Mouse (Mus musculus) gastrocnemius, adult 2 months (tissue): ENCODE measurements around the gene Iqcf3. TPM values are rescaled to one million over a fixed set of nuclear protein-coding genes. Genes with fewer than 3 reads are reported as not detected.

Experiments used
- DNase-seq: peaks from one replicate; pipeline ENCODE4 v3.0.0; 2022
- H3K27ac ChIP-seq: fragments of 200-600 bp; 2 replicates; pipeline ENCODE4 v1.8.1; 2022; ENCODE audit warnings: mild to moderate bottlenecking
- H3K4me3 ChIP-seq: fragments of 200-600 bp; 2 replicates; pipeline ENCODE4 v1.8.1; 2022; ENCODE audit warnings: mild to moderate bottlenecking, moderate library complexity
- CTCF ChIP-seq: fragments of 200-600 bp; IDR thresholded peaks from 2 replicates; pipeline ENCODE4 v1.8.1; 2022; ENCODE audit warnings: antibody characterized with exemption, mild to moderate bottlenecking, moderate library complexity
- intact Hi-C: fragments of 180-260 bp; cut with DNase I; formaldehyde crosslinking; loops from one replicate; pipeline ENCODE4 v1.15.1; 2025
- total RNA-seq, 2 experiments: library from RNA; stranded (reverse); gene quantifications; 2 replicates each; pipeline ENCODE4 v1.2.3; 2021

Gene Iqcf3
- total RNA-seq, 2 experiments from 2014 or later = not detected

DNA sequence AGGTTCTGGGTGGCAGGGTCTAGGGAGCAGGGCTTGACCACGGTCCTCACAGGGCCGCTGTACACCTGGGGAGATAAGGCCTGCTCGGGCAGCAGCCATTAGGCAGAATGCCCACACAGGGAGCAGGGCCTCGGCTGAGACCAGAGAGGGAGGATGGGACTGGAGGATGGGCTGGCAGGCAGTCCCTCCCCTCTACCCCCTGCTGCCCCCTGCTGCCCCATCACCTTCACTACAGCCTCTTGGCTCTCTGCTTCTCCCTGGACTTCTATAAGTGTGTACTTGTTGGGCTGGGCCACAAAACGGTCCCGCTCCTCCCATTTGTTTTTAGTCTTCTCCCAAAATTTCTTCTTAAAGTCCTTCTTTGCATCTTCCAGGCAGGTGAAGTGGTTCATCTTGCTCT lies 87.0 kb downstream of the Iqcf3 start:
- peak overlapping the region; percentile 96 for H3K27ac ChIP-seq
- intact Hi-C loops = no loop called here
- TF ChIP-seq CTCF = peak; percentile 79

DNA sequence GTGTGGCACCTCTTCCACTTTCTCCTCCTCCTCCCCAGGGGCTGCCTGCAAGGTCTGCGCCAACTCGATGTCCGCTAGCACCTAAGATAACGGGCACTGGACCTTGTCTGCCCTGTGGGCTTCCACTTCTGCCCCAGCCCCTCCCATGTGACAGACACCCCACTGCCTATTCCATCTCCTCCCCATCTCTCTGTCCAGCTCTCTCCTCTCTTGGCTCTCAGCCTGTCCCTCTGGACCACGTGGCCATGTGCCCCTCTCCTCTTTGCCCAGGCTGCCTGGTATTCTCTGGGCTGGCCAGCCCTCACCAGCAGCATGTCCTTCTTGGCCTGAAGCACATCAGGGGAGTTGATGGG lies 87.7 kb downstream of the Iqcf3 start:
- H3K27ac ChIP-seq = peak overlapping the region; percentile 96
- peak overlapping the region; percentile 76 for H3K4me3 ChIP-seq
- TF ChIP-seq CTCF = no peak
- intact Hi-C loops = no loop called here
- DNase-seq = no peak

More for the DNA sequence above, 87.0 kb downstream of the Iqcf3 start:
- peak overlapping the region; percentile 76 for H3K4me3 ChIP-seq
- DNase-seq = peak; percentile 83

DNA sequence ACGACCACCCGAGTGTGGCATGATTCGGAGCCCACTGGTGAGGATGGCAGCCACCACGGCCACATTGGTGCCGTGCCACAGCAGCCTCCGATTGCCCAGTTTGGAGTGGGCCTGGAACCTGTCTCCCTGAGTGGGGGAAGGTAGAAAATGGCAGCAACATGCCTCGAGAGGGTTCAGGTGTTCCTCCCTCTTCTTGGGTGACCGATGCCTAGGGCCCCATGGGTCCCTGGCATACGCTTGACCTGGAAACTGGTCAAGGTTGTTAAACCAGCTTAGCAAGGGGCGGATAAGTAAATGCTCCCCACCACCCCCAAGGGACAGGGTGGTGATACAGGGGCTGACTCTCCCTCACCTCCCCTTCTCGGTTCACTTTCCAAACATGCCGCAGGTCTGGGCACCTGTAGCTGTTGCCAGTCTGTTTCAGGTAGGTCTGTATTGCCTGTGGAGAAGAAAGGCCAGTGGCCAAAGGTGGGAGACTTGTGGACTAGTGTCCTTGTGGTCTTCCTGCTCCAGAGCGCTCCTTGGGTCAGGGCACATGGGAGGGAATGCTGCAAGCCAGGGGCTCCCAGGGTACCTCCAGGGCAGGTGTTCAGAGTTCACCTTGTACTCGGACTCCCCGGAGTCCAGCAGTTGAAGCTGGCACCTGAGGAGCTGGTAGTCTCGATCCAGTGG lies 88.2 kb downstream of the Iqcf3 start:
- intact Hi-C loops = no loop called here
- Histone ChIP-seq H3K4me3 (peak overlapping the region; percentile 76; the same call in 1 of the 2 replicates), H3K27ac (peak overlapping the region; percentile 96)
- no peak for TF ChIP-seq CTCF
- peak; percentile 43 for DNase-seq

DNA sequence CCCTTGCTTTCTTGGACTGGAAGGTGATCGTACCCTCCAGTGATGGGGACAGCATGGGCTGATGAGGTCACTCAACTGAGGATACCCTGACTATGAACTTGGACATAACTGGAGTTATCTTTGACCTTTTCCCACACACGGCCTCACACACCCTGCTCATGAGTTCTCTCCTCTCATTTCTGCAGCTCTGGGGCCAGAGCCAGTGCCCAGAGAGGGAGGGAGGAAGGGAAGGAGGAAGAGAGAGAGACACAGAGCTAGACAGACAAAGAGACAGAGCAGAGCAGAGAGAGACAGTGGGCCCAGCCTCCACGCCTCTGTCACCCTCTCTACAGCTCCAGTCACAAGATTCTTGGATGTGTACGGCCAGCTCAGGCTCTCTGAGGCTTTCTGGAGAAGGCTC lies 89.1 kb downstream of the Iqcf3 start:
- no peak for TF ChIP-seq CTCF
- intact Hi-C loops = no loop called here
- Histone ChIP-seq H3K4me3 (peak overlapping the region; percentile 51), H3K27ac (peak overlapping the region; percentile 96)
- DNase-seq = peak; percentile 60

DNA sequence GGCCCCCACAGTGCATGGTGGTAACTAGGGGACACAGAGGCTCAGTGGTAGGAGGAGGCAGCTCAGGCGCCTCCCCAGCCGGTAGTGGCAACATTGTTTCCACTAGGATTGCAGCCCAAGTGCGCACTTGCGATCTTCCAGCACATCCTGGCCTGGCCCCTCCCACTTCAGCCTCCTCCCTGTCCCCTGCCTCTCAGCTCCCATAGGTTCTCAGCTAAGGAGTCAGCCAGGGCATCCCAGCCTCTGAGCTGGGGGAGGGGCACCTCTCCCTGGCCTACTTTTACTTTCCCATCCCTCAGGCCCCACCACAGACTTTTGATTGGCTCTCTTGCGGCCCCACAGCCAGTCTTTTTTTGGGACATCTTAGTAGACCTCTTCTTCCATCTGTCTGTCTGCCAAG lies 89.5 kb downstream of the Iqcf3 start:
- peak; percentile 6; the same call in 1 of the 2 replicates for TF ChIP-seq CTCF
- intact Hi-C loops = no loop called here
- peak; percentile 83 for DNase-seq
- H3K4me3 ChIP-seq = peak overlapping the region; percentile 51
- peak overlapping the region; percentile 96 for H3K27ac ChIP-seq

DNA sequence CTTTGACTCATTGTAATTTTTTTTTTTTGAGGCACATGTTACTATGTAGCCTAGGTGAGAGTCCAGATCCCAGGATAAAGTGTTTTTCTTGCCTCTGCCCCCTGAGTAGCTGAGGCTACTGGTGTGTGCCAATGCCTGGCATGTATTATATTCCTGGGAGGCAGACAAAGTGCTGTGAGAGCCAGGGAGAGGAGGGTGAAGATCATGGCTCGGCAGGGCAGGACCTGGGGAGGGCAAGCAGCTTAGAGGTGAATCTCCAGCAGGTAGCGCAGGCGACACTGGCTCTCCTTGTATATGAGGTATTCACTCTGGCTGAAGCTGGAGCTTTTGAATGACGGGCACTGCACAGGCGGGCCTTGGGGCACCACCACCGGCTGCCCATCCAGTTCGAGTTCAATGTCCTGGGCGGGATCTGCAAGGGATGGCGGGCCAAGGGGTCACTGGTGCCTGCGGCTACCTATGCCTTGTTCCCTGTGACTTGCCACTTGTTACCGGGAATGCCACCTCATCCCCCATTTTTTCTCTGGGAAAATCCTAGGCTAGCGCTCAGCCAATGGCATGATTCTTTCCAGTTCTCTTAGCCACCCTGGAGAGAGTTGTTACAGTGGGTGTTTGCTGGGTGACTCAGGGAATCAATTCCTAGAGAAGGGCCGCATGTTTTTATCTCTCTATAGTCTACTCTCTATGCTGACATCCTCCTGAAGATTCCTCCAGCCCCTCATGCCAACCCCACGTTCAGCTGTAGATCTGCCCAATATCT lies 90.3 kb downstream of the Iqcf3 start:
- no peak for TF ChIP-seq CTCF
- intact Hi-C loops = no loop called here
- Histone ChIP-seq H3K4me3 (peak overlapping the region; percentile 51), H3K27ac (peak overlapping the region; percentile 96)
- peak; percentile 27 for DNase-seq

DNA sequence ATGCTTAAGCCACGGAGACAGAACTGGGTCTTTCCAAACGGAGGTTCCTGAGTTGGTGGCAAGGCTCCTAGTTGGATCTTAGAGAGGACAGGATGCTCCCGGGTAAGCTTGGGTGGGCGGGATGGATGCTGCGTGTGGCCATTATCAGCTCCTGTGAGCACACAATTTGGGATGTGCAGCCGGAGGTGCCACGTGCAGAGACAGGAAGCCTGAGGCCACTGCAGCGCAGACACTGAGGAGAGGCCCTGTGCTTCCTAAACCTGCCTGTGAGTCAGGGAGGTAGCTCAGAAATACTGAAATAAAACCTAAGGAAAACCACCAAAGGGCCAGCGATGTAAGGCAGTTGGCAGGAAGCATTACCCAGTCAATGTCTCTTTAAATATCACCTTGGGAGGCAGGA lies 91.7 kb downstream of the Iqcf3 start:
- intact Hi-C loops = no loop called here
- H3K4me3 ChIP-seq = no peak overlapping the region
- TF ChIP-seq CTCF = no peak
- DNase-seq = peak; percentile 20
- peak overlapping the region; percentile 4; the same call in 1 of the 2 replicates for H3K27ac ChIP-seq

DNA sequence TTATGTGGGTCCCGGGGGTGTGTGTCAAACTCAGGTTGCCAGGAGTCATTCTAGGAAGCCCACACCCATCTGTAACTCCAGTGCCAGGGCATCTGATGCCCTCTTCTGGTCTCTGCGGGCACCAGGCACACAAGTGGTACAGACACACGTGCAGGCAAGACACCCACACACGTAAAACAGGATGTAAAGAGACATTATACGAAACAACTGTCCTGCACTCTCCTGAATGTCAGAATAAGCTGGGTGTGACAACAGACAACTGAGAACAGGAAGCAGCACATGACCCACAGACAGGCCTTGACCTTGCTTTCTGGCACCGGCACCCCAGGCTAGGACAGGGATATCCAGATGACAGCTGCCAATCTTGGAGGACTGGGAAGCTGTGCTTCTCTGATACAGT lies 92.1 kb downstream of the Iqcf3 start:
- peak; percentile 19; the same call in 1 of the 2 replicates for TF ChIP-seq CTCF
- peak; percentile 42 for DNase-seq
- intact Hi-C loops = no loop called here
- Histone ChIP-seq H3K4me3 (no peak overlapping the region), H3K27ac (peak overlapping the region; percentile 24; the same call in 1 of the 2 replicates)

DNA sequence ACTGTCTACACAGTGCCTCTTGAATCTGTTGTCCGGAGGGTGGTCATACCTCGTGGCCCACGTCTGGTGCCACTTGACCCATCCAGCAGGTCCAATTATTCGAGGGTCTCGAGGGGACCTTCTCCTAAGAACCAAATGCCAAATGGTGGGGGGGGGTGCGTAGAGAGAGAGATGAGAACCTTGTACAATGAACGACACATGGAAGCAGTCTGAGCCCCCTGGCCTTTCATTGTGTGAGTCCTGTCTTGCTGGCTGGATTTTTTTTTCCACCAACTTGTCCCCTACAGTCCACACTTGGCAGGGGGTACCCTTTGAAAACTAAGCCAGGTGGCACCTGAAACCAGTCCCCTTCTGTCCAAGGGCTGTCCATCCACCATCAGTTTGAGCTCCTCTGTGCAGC lies 93.7 kb downstream of the Iqcf3 start:
- no peak for DNase-seq
- intact Hi-C loops = no loop called here
- Histone ChIP-seq H3K4me3 (no peak overlapping the region), H3K27ac (no peak overlapping the region)
- no peak for TF ChIP-seq CTCF

DNA sequence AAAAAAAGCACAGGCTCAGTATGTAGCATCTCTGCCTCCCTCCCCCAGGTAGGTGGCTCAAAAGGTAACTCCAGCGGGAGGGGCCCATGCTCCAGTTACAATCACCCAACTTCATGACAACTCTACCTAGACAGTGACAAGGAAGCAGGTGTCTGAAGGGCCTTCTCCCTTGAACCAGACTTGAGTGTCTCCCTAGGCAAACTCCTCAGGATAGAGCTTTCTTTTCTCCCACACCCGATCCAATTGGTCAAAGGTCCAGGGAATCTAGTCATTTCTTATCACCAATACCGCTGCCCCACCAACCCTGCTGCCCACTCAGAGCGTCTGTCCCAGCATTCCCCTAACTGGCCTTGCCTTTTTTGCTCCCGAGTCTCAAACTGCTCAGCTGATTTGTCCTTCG lies 94.7 kb downstream of the Iqcf3 start:
- no peak for TF ChIP-seq CTCF
- intact Hi-C loops = no loop called here
- no peak for DNase-seq
- Histone ChIP-seq H3K27ac (no peak overlapping the region), H3K4me3 (no peak overlapping the region)

DNA sequence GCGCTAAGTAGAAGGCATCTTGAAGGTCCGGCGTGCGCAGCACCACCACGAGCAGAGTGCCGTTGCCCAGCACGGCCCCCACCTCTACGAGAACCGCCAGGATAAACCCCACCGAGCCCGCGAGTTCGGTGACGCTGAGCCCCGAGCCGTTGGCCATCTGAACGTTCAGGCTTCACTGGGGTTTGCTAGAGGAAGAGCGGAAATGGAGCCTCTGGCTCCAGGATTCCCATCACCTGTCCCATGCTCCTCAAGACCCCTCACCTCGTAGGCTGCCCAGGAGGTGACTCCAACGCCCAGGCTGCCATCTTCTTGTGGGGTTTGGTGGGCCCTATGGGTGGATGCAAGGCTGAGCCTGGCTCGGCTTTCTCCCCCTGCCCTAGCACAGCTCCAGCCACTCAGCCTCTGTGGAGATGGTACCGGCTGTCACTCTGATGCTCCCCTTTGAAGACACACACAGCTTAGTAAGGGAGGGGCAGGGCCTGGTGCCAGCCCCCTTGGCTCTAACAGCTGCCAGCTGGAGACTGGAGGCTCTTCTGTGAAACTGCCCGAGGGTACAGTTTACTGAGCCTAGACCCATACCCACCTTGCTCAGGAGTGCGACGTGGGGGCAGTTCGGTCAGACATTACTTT lies 95.7 kb downstream of the Iqcf3 start, which contains the start of gene Gpr62:
TSS of gene Gpr62 (minus strand) at position 368 of the 630 bp plus-strand sequence.
- intact Hi-C loops = no loop called here
- DNase-seq = peak; percentile 82
- no peak for TF ChIP-seq CTCF
- H3K4me3 ChIP-seq = peak within 1 kb of the TSS; percentile 84
- H3K27ac ChIP-seq = peak within 1 kb of the TSS; percentile 70

DNA sequence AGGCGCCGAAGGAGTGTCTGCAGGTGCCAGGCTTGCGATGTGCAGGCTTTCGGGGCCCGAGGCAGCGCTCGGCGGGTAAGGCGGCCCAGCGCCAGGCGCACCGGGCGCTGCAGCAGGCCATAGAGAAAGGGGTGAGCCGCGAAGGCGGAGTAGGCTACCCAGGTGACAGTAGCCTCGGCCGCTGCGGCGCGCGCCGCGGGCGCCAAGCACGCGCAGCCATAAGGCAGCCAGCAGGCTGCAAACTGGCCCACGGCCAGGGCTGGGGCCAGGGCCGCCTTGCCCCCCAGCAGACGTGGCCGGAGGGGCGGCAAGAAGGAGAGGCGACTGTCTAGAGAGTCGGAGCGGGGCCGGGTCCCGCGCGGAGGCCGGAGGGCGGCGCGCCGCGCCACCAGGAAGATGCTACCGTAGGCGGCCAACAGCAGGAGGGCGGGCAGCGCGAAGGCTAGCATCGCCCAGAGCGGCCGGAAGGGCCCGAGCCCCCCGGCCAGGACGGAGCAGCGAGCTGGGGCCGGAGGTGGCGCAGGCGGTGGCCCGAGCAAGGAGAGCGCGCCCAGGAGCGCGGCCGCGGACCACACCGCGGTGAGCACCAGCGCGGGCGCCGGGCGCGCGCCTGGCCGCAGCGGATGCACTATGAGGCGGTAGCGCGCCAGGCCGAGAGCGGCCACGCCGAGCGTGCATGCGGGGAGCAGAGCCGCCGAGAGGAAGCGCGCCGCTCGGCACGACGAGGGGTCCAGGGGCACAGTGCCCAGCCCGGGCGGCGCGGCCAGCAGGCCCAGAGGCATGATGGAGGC lies 96.5 kb downstream of the Iqcf3 start:
- TF ChIP-seq CTCF = no peak
- peak overlapping the region; percentile 70 for H3K27ac ChIP-seq
- peak overlapping the region; percentile 84 for H3K4me3 ChIP-seq
- peak; percentile 81 for DNase-seq
- intact Hi-C loops = no loop called here
